Mouse (Mus musculus) forebrain, embryonic 15.5 days (tissue): ENCODE results near the gene Usp6nl. TPM values are rescaled to one million over a fixed set of nuclear protein-coding genes. Genes with fewer than 3 reads are reported as not detected.

ENCODE experiments used
- ATAC-seq: fragments of 200-750 bp; cut with Nextera tagmentation; replicated peaks from 2 replicates; pipeline ENCODE4 v1.8.0; 2017; ENCODE audit warnings: mild to moderate bottlenecking, moderate TSS enrichment, moderate library complexity
- H3K27ac ChIP-seq: fragments of 300-500 bp; sonication (generic); replicated peaks from 2 replicates; pipeline ENCODE4 v1.5.1; 2015; ENCODE audit warnings: mild to moderate bottlenecking, inconsistent platforms
- H3K27me3 ChIP-seq: fragments of 300-500 bp; sonication (generic); 2 replicates; pipeline ENCODE4 v1.6.1; 2015; ENCODE audit warnings: inconsistent platforms
- H3K36me3 ChIP-seq: fragments of 300-500 bp; sonication (generic); 2 replicates; pipeline ENCODE4 v1.6.1; 2015; ENCODE audit warnings: mild to moderate bottlenecking, inconsistent platforms
- H3K4me1 ChIP-seq: fragments of 300-500 bp; sonication (generic); 2 replicates; pipeline ENCODE4 v1.6.1; 2015; ENCODE audit warnings: inconsistent platforms
- H3K4me2 ChIP-seq: fragments of 300-500 bp; sonication (generic); replicated peaks from 2 replicates; pipeline ENCODE4 v1.6.1; 2015; ENCODE audit warnings: mild to moderate bottlenecking, inconsistent platforms
- H3K4me3 ChIP-seq: fragments of 300-500 bp; sonication (generic); 2 replicates; pipeline ENCODE4 v1.5.1; 2015; ENCODE audit warnings: mild to moderate bottlenecking, inconsistent platforms
- H3K9ac ChIP-seq: fragments of 300-500 bp; sonication (generic); replicated peaks from 2 replicates; pipeline ENCODE4 v1.6.1; 2015; ENCODE audit warnings: mild to moderate bottlenecking, inconsistent platforms
- H3K9me3 ChIP-seq: fragments of 300-500 bp; sonication (generic); 2 replicates; pipeline ENCODE4 v1.6.1; 2016; ENCODE audit warnings: inconsistent platforms
- WGBS: fragments of 180-500 bp; shearing (Covaris S2); methylation state at CpG from one replicate; pipeline ENCODE4 v1.1.7; 2015; ENCODE audit warnings: mixed read lengths; 5-methylcytosine and 5-hydroxymethylcytosine counted together
- polyA plus RNA-seq: library from polyadenylated mRNA; unstranded; fragments of >200 nt; fragmentation: Nextera tagmentation; extraction: Ambion mirVana; gene quantifications from 2 replicates; pipeline ENCODE4 v1.2.1, GENCODE M21; 2015

Gene Usp6nl
- polyA plus RNA-seq, 1 experiment from 2014 or later = 7.6 TPM

GRCm38 (mm10) chr2:6335032-6335735 is 12.7 kb downstream of the Usp6nl start:
- no peak overlapping the region for H3K4me3 ChIP-seq
- ATAC-seq = no peak
- no peaks in the 10 kb centered on the region for H3K9me3 ChIP-seq
- H3K4me2 ChIP-seq = no peak overlapping the region
- H3K4me1 ChIP-seq = no peaks in the 10 kb centered on the region
- no peak overlapping the region for H3K9ac ChIP-seq
- WGBS = 89% methylated on average over 14 of the region's 14 CpGs
- H3K36me3 ChIP-seq = no peaks in the 10 kb centered on the region
- no peaks in the 10 kb centered on the region for H3K27me3 ChIP-seq
- H3K27ac ChIP-seq = no peak overlapping the region

DNA sequence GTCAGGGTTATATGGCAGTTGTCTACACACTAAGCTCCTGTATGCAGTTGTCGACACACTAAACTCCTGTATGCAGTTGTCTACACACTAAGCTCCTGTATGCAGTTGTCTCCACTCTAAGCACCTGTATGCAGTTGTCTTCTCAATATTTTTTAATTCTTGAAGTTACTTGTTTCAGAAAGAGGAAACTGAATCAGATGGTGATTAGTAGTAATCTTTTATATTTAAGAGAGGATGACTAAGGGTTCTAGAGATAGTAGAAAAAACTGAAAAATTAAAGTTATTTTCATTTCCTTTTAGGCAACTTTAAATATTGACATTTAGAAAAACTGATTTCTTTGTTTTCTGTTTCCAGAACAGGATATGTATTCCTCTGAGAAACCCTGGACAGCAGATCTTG is 13.5 kb downstream of the Usp6nl start:
- Histone ChIP-seq H3K9me3 (no peaks in the 10 kb centered on the region), H3K4me3 (no peak overlapping the region), H3K36me3 (no peaks in the 10 kb centered on the region), H3K9ac (no peak overlapping the region), H3K27me3 (no peaks in the 10 kb centered on the region), H3K4me1 (no peaks in the 10 kb centered on the region), H3K27ac (no peak overlapping the region), H3K4me2 (no peak overlapping the region)
- ATAC-seq = no peak
- WGBS = 95% methylated on average over 1 of the region's 1 CpGs

- ATAC-seq = no peak
- Histone ChIP-seq H3K4me3 (no peak overlapping the region), H3K4me1 (no peaks in the 10 kb centered on the region), H3K27ac (no peak overlapping the region), H3K9ac (no peak overlapping the region), H3K4me2 (no peak overlapping the region), H3K36me3 (no peaks in the 10 kb centered on the region), H3K9me3 (no peaks in the 10 kb centered on the region), H3K27me3 (no peaks in the 10 kb centered on the region)
- 96% methylated on average over 3 of the region's 3 CpGs for WGBS
Observed at GRCm38 (mm10) chr2:6336649-6337048, 14.2 kb downstream of the Usp6nl start.

DNA sequence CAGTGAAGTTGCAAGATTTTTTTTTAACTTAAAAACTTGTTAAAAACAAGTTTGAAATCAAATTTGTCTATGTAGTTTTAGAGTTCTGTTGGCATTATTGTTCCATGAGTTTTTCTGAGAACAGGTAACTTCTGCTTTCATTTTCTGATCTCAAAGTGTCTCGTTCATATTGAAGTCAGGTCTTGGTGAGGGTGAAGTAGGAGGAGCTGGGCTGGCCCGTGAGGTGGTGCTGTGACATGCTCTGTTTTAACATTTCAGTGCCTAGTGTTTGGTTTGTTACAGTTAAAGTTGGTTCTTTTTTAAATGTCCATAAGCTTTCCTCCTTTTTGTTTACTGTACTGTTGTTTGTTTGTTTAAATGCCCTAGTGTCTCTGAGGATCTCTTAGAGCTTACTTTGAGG is 15.0 kb downstream of the Usp6nl start:
- no peak overlapping the region for H3K27ac ChIP-seq
- no peak overlapping the region for H3K4me2 ChIP-seq
- H3K36me3 ChIP-seq = no peaks in the 10 kb centered on the region
- no peak for ATAC-seq
- H3K9ac ChIP-seq = no peak overlapping the region
- no peaks in the 10 kb centered on the region for H3K27me3 ChIP-seq
- no peaks in the 10 kb centered on the region for H3K4me1 ChIP-seq
- H3K9me3 ChIP-seq = no peaks in the 10 kb centered on the region
- no peak overlapping the region for H3K4me3 ChIP-seq
- 90% methylated on average over 2 of the region's 2 CpGs for WGBS

GRCm38 (mm10) chr2:6338031-6338629 is 15.7 kb downstream of the Usp6nl start:
- Histone ChIP-seq H3K9ac (no peak overlapping the region), H3K36me3 (no peaks in the 10 kb centered on the region), H3K4me3 (no peak overlapping the region), H3K9me3 (no peaks in the 10 kb centered on the region), H3K27ac (no peak overlapping the region), H3K27me3 (no peaks in the 10 kb centered on the region), H3K4me1 (no peaks in the 10 kb centered on the region), H3K4me2 (no peak overlapping the region)
- no peak for ATAC-seq
- WGBS = 90% methylated on average over 9 of the region's 9 CpGs

DNA sequence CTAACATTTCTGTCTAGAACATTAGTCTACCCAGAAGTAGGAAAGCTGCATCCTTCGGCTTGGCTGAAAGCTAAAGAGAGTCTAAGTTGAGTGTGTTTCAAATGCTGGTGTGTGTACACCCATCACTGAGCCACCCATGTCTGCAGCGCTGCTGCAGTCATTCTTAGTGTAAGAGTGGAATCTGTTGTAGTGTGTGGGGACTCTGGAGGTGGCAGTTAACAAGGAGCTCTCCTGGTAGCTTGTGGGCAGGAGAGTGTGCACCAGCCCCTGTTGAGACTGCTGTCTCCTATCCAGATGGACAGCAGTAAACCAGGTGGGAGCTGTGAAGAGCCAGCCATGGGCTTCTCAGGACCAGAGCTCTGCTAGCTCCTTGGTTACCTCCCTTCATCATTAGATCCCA is 18.0 kb downstream of the Usp6nl start:
- no peaks in the 10 kb centered on the region for H3K36me3 ChIP-seq
- no peak overlapping the region for H3K9ac ChIP-seq
- H3K27ac ChIP-seq = no peak overlapping the region
- no peak overlapping the region for H3K4me2 ChIP-seq
- WGBS = 94% methylated on average over 2 of the region's 2 CpGs
- H3K4me1 ChIP-seq = no peaks in the 10 kb centered on the region
- ATAC-seq = no peak
- no peak overlapping the region for H3K4me3 ChIP-seq
- no peaks in the 10 kb centered on the region for H3K27me3 ChIP-seq
- no peaks in the 10 kb centered on the region for H3K9me3 ChIP-seq

DNA sequence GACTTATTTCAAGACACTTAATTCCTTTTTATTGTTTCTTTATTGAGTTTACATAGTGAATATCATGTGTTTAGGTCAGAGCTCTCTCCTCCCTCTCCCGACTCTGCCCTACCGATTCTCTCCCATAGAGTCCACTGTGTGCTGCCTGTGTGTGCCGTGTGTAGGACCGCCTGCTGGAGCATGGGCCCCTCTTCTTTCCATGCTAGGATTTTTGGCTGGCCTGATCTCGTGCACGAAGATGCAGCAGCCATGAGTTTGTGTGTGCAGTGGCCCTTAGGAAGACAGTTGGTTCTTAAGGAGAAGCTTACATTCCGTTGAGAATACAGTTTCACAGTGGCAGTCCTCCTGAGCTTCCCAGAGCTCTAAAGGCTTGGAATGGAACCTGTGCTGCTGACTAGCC is 19.0 kb downstream of the Usp6nl start:
- no peaks in the 10 kb centered on the region for H3K9me3 ChIP-seq
- 84% methylated on average over 7 of the region's 7 CpGs for WGBS
- no peaks in the 10 kb centered on the region for H3K27me3 ChIP-seq
- no peak overlapping the region for H3K9ac ChIP-seq
- H3K36me3 ChIP-seq = no peaks in the 10 kb centered on the region
- H3K4me3 ChIP-seq = no peak overlapping the region
- ATAC-seq = no peak
- no peak overlapping the region for H3K4me2 ChIP-seq
- no peak overlapping the region for H3K27ac ChIP-seq
- H3K4me1 ChIP-seq = no peaks in the 10 kb centered on the region

DNA sequence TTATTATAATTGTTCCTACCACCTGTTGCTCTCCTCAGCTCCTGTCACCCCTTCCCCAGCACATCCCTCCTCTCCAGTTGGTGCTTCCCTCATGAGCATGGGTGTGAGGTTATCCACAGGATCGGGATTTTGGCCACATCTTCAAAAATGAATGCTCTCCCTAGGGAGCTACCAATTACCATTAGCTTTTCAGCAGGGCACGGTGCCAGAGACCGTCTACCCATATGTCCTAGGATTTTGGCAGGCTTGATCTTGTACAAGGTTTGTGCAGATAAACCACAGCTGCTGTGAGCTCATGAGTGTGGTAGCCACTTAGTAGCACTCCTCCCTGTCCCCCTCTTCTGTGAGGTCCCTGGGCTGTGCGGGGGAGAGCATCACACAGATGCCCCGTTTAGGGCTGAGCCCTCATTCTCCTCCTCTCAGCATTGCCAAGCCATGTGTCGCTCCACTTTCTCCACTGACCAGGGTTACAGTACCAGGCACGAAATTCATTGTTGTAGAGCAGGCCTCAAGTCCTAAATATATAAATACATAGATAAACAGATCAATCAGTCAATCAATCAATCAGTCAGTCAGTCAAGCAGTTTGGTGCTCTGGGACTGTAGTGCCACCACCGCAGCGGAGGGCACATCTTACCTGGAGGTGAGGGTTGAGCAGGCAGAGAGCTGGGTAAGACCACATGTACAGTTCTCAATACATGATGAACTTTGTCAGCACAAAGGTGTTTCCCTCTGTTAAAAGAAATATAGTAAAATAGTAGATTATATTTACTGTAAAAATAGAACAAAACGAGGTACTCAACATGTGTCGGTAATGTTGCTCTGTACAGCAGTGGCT is 27.0 kb downstream of the Usp6nl start:
- no peak overlapping the region for H3K27ac ChIP-seq
- peak; percentile 86 for ATAC-seq
- no peaks in the 10 kb centered on the region for H3K27me3 ChIP-seq
- H3K36me3 ChIP-seq = no peaks in the 10 kb centered on the region
- H3K9ac ChIP-seq = no peak overlapping the region
- no peak overlapping the region for H3K4me2 ChIP-seq
- 56% methylated on average over 11 of the region's 11 CpGs for WGBS
- no peak overlapping the region for H3K4me3 ChIP-seq
- peaks cover 18% of the 10 kb centered on the region for H3K4me1 ChIP-seq
- H3K9me3 ChIP-seq = no peaks in the 10 kb centered on the region

- 73% methylated on average over 9 of the region's 9 CpGs for WGBS
- H3K4me1 ChIP-seq = peaks cover 18% of the 10 kb centered on the region
- H3K27ac ChIP-seq = no peak overlapping the region
- H3K9me3 ChIP-seq = no peaks in the 10 kb centered on the region
- no peak for ATAC-seq
- H3K4me2 ChIP-seq = no peak overlapping the region
- no peak overlapping the region for H3K4me3 ChIP-seq
- no peaks in the 10 kb centered on the region for H3K36me3 ChIP-seq
- no peaks in the 10 kb centered on the region for H3K27me3 ChIP-seq
- no peak overlapping the region for H3K9ac ChIP-seq
Observed at GRCm38 (mm10) chr2:6350164-6350563, 27.7 kb downstream of the Usp6nl start.

GRCm38 (mm10) chr2:6350931-6351695 is 28.6 kb downstream of the Usp6nl start:
- peaks cover 18% of the 10 kb centered on the region for H3K4me1 ChIP-seq
- no peak overlapping the region for H3K4me2 ChIP-seq
- WGBS = 82% methylated on average over 7 of the region's 7 CpGs
- no peak for ATAC-seq
- H3K27me3 ChIP-seq = no peaks in the 10 kb centered on the region
- H3K4me3 ChIP-seq = no peak overlapping the region
- H3K36me3 ChIP-seq = no peaks in the 10 kb centered on the region
- no peak overlapping the region for H3K27ac ChIP-seq
- no peaks in the 10 kb centered on the region for H3K9me3 ChIP-seq
- H3K9ac ChIP-seq = no peak overlapping the region

- 70% methylated on average over 14 of the region's 14 CpGs for WGBS
Observed at GRCm38 (mm10) chr2:6352541-6352971, 30.1 kb downstream of the Usp6nl start.

GRCm38 (mm10) chr2:6353060-6353459 is 30.6 kb downstream of the Usp6nl start:
- Histone ChIP-seq H3K4me1 (peaks cover 18% of the 10 kb centered on the region), H3K9ac (no peak overlapping the region), H3K27me3 (no peaks in the 10 kb centered on the region), H3K4me3 (no peak overlapping the region), H3K36me3 (no peaks in the 10 kb centered on the region), H3K27ac (no peak overlapping the region), H3K9me3 (no peaks in the 10 kb centered on the region), H3K4me2 (no peak overlapping the region)
- ATAC-seq = no peak
- WGBS = 85% methylated on average over 4 of the region's 4 CpGs

More at GRCm38 (mm10) chr2:6352541-6352971, 30.1 kb downstream of the Usp6nl start:
- no peak overlapping the region for H3K4me2 ChIP-seq
- H3K9ac ChIP-seq = no peak overlapping the region
- H3K36me3 ChIP-seq = no peaks in the 10 kb centered on the region
- peaks cover 18% of the 10 kb centered on the region for H3K4me1 ChIP-seq
- no peaks in the 10 kb centered on the region for H3K27me3 ChIP-seq
- H3K9me3 ChIP-seq = no peaks in the 10 kb centered on the region
- H3K4me3 ChIP-seq = no peak overlapping the region
- no peak for ATAC-seq
- no peak overlapping the region for H3K27ac ChIP-seq
